Mouse (Mus musculus) midbrain, embryonic 15.5 days (tissue): ENCODE measurements around the gene Atp1a4. TPM values are rescaled to one million over a fixed set of nuclear protein-coding genes. Genes with fewer than 3 reads are reported as not detected.

Experiments
- ATAC-seq: fragments of 200-750 bp; cut with Nextera tagmentation; replicated peaks from 2 replicates; pipeline ENCODE4 v1.8.0; 2017; ENCODE audit warnings: moderate TSS enrichment
- H3K27ac ChIP-seq: fragments of 300-500 bp; sonication (generic); 2 replicates; pipeline ENCODE4 v1.5.1; 2015; ENCODE audit warnings: mild to moderate bottlenecking, inconsistent platforms
- H3K27me3 ChIP-seq: fragments of 300-500 bp; sonication (generic); replicated peaks from 2 replicates; pipeline ENCODE4 v1.6.1; 2015; ENCODE audit warnings: inconsistent platforms
- H3K36me3 ChIP-seq: fragments of 300-500 bp; sonication (generic); replicated peaks from 2 replicates; pipeline ENCODE4 v1.6.1; 2015; ENCODE audit warnings: inconsistent platforms
- H3K4me1 ChIP-seq: fragments of 300-500 bp; sonication (generic); 2 replicates; pipeline ENCODE4 v1.6.1; 2015; ENCODE audit warnings: inconsistent platforms
- H3K4me2 ChIP-seq: fragments of 300-500 bp; sonication (generic); 2 replicates; pipeline ENCODE4 v1.6.1; 2015; ENCODE audit warnings: inconsistent platforms, mild to moderate bottlenecking, moderate library complexity
- H3K4me3 ChIP-seq: fragments of 300-500 bp; sonication (generic); 2 replicates; pipeline ENCODE4 v1.5.1; 2015; ENCODE audit warnings: mild to moderate bottlenecking, inconsistent platforms
- H3K9ac ChIP-seq: fragments of 300-500 bp; sonication (generic); 2 replicates; pipeline ENCODE4 v1.6.1; 2015; ENCODE audit warnings: mild to moderate bottlenecking, inconsistent platforms
- H3K9me3 ChIP-seq: fragments of 300-500 bp; sonication (generic); 2 replicates; pipeline ENCODE4 v1.6.1; 2016; ENCODE audit warnings: inconsistent platforms
- WGBS: fragments of 180-500 bp; shearing (Covaris S2); methylation state at CpG from one replicate; pipeline ENCODE4 v1.1.7; 2015; ENCODE audit warnings: mixed read lengths; 5-methylcytosine and 5-hydroxymethylcytosine counted together
- polyA plus RNA-seq: library from polyadenylated mRNA; unstranded; fragments of >200 nt; fragmentation: Nextera tagmentation; extraction: Ambion mirVana; gene quantifications from 2 replicates; pipeline ENCODE4 v1.2.1, GENCODE M21; 2015

Atp1a4 gene
- polyA plus RNA-seq, 1 experiment from 2014 or later, result not detected

- 97% methylated on average over 6 of the region's 6 CpGs for WGBS
- Histone ChIP-seq H3K36me3 (peaks cover 35% of the 10 kb centered on the region; the same call in 1 of the 2 replicates), H3K4me2 (no peak overlapping the region), H3K27ac (no peak overlapping the region), H3K27me3 (no peaks in the 10 kb centered on the region), H3K4me1 (no peaks in the 10 kb centered on the region), H3K9ac (no peak overlapping the region), H3K4me3 (no peak overlapping the region), H3K9me3 (no peaks in the 10 kb centered on the region)
- no peak for ATAC-seq
These were observed 75.2 kb downstream of the Atp1a4 start for GRCm38 (mm10) chr1:172183056-172183455.

GRCm38 (mm10) chr1:172181777-172182176 lies 76.4 kb downstream of the Atp1a4 start:
- Histone ChIP-seq H3K27me3 (no peaks in the 10 kb centered on the region), H3K9ac (no peak overlapping the region), H3K9me3 (no peaks in the 10 kb centered on the region), H3K36me3 (peaks cover 34% of the 10 kb centered on the region; the same call in 1 of the 2 replicates), H3K27ac (no peak overlapping the region), H3K4me2 (no peak overlapping the region), H3K4me3 (no peak overlapping the region), H3K4me1 (no peaks in the 10 kb centered on the region)
- WGBS, result 94% methylated on average over 3 of the region's 3 CpGs
- ATAC-seq, result no peak

DNA sequence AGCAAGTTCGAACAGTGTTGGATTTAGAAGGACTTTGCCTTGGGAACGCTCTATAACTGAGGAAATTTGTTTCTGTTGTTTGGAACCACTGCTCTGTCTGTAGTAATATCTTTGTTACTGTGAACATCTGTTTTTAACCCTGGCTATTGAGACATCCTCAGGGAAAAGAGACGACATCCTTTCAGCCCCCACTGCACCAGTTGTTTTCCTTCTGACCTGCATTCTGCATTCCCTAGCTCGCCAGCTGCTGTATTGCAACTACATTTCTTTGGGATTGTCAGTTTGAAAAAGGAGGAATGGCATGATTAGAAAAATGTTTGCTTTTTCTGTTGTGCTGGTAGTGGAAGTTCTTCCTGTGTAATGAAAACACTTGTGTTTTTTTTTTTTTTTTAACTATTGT lies 77.3 kb downstream of the Atp1a4 start:
- H3K4me1 ChIP-seq, result no peaks in the 10 kb centered on the region
- no peaks in the 10 kb centered on the region for H3K9me3 ChIP-seq
- no peak overlapping the region for H3K4me3 ChIP-seq
- 81% methylated on average over 4 of the region's 4 CpGs for WGBS
- no peak overlapping the region for H3K4me2 ChIP-seq
- ATAC-seq, result no peak
- H3K36me3 ChIP-seq, result peaks cover 34% of the 10 kb centered on the region; the same call in 1 of the 2 replicates
- no peaks in the 10 kb centered on the region for H3K27me3 ChIP-seq
- no peak overlapping the region for H3K27ac ChIP-seq
- H3K9ac ChIP-seq, result no peak overlapping the region

GRCm38 (mm10) chr1:172179102-172179501 lies 79.1 kb downstream of the Atp1a4 start:
- Histone ChIP-seq H3K36me3 (peaks cover 42% of the 10 kb centered on the region; the same call in 1 of the 2 replicates), H3K27me3 (no peaks in the 10 kb centered on the region), H3K9ac (no peak overlapping the region), H3K4me2 (no peak overlapping the region), H3K4me3 (no peak overlapping the region), H3K9me3 (no peaks in the 10 kb centered on the region), H3K27ac (no peak overlapping the region), H3K4me1 (no peaks in the 10 kb centered on the region)
- ATAC-seq, result no peak
- 91% methylated on average over 7 of the region's 7 CpGs for WGBS

DNA sequence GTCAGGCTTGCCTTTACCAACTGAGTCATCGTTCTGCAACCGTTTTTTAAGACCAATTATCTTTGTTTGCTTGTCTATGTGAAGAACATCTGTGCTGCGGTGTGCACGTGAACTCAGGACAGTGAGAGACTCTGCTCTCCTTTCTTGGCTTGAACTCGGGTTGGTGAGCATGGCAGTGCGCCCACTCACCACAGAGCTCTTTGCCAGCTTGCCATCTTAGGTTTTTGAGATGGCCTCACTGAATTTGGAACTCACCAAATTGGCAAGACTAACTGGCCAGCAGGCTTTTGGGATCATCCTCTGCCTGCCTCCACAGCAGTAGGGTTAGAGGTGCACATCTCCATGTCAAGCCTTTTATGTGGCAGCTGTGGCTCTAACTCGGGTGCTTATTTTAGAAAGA lies 80.4 kb downstream of the Atp1a4 start:
- Histone ChIP-seq H3K4me1 (no peaks in the 10 kb centered on the region), H3K27ac (no peak overlapping the region), H3K9me3 (no peaks in the 10 kb centered on the region), H3K4me2 (no peak overlapping the region), H3K4me3 (no peak overlapping the region), H3K27me3 (no peaks in the 10 kb centered on the region), H3K9ac (no peak overlapping the region), H3K36me3 (peaks cover 50% of the 10 kb centered on the region)
- 87% methylated on average over 7 of the region's 7 CpGs for WGBS
- ATAC-seq, result no peak

Other genes with a start within 250 kb of the Atp1a4 start
- 48.0 and 49.6 TPM in 2 replicates for gene Vangl2, start 230.0 kb downstream of the Atp1a4 start, polyA plus RNA-seq
- gene Nhlh1, start 200.8 kb downstream of the Atp1a4 start, polyA plus RNA-seq, result 2.0 and 2.5 TPM in 2 replicates
- 199 and 209 TPM in 2 replicates for gene Copa, start 175.9 kb downstream of the Atp1a4 start, polyA plus RNA-seq
- gene Ncstn, start 175.6 kb downstream of the Atp1a4 start, polyA plus RNA-seq, result 116 and 122 TPM in 2 replicates
- gene Pex19, start 131.7 kb downstream of the Atp1a4 start, polyA plus RNA-seq, result 165 and 168 TPM in 2 replicates
- 93.0 and 94.7 TPM in 2 replicates for gene Dcaf8, start 110.3 kb downstream of the Atp1a4 start, polyA plus RNA-seq
- gene Pea15a, start 51.6 kb downstream of the Atp1a4 start, polyA plus RNA-seq, result 437 and 473 TPM in 2 replicates
- 1.7 and 2.7 TPM in 2 replicates for gene Casq1, start 38.5 kb downstream of the Atp1a4 start, polyA plus RNA-seq
- 66.2 and 77.2 TPM in 2 replicates for gene Igsf8, start 3.2 kb upstream of the Atp1a4 start, polyA plus RNA-seq
- gene Atp1a2, start 39.6 kb upstream of the Atp1a4 start, polyA plus RNA-seq, result 56.5 and 63.1 TPM in 2 replicates
- gene Kcnj9, start 70.9 kb upstream of the Atp1a4 start, polyA plus RNA-seq, result 5.6 and 5.9 TPM in 2 replicates
- gene Kcnj10, start 82.8 kb upstream of the Atp1a4 start, polyA plus RNA-seq, result 1.8 TPM in 2 replicates
- 4.0 and 4.1 TPM in 2 replicates for gene Pigm, start 118.1 kb upstream of the Atp1a4 start, polyA plus RNA-seq
- 0.13 and 0.47 TPM in 2 replicates for gene Slamf9, start 216.9 kb upstream of the Atp1a4 start, polyA plus RNA-seq
- gene Igsf9, start 223.4 kb upstream of the Atp1a4 start, polyA plus RNA-seq, result 80.6 and 83.2 TPM in 2 replicates
- gene Tagln2, start 241.6 kb upstream of the Atp1a4 start, polyA plus RNA-seq, result 57.2 and 58.7 TPM in 2 replicates